Mouse (Mus musculus) myocyte (in vitro differentiated cells): Measurements from ENCODE around the gene Muc1. TPM values are rescaled to one million over a fixed set of nuclear protein-coding genes. Genes with fewer than 3 reads are reported as not detected.

Experiments used
- H3K27me3 ChIP-seq: one replicate; pipeline ENCODE4 v1.6.1; 2011; ENCODE audit not compliant: control insufficient read depth, insufficient read depth, insufficient read length
- H3K36me3 ChIP-seq: one replicate; pipeline ENCODE4 v1.6.1; 2011; ENCODE audit not compliant: control insufficient read depth, insufficient read depth
- H3K4me2 ChIP-seq: one replicate; pipeline ENCODE4 v1.6.1; 2011; ENCODE audit warnings: low read depth, control low read depth
- H3K4me3 ChIP-seq: one replicate; pipeline ENCODE4 v1.5.1; 2011; ENCODE audit warnings: mild to moderate bottlenecking, control low read depth, moderate library complexity
- H3K79me2 ChIP-seq: one replicate; pipeline ENCODE4 v1.6.1; 2011; ENCODE audit not compliant: control insufficient read depth, insufficient read depth
- H3ac ChIP-seq: one replicate; pipeline ENCODE4 v1.6.1; 2011; ENCODE audit not compliant: control insufficient read depth, insufficient read length
- CEBPB ChIP-seq: IDR thresholded peaks from 2 replicates; pipeline ENCODE4 v1.6.1; 2011; ENCODE audit warnings: mild to moderate bottlenecking, moderate library complexity; ENCODE audit not compliant: poor library complexity, insufficient read depth, severe bottlenecking
- E2F4 ChIP-seq: IDR thresholded peaks from one replicate; pipeline ENCODE4 v1.6.1; 2011; ENCODE audit warnings: mild to moderate bottlenecking, control low read depth, moderate library complexity; ENCODE audit not compliant: insufficient read depth
- MAX ChIP-seq: IDR thresholded peaks from one replicate; pipeline ENCODE4 v1.6.1; 2011; ENCODE audit warnings: low read depth, mild to moderate bottlenecking, control low read depth
- MYOD1 ChIP-seq, 3 experiments: IDR thresholded peaks; one replicate each; pipeline ENCODE4 v1.6.1; 2011; ENCODE audit warnings: control low read depth in 2 of 3, low read depth in 2 of 3, mild to moderate bottlenecking in 2 of 3, moderate library complexity in 1 of 3; ENCODE audit not compliant: insufficient read length in 2 of 3, control insufficient read depth in 1 of 3
- MYOG ChIP-seq, 3 experiments: IDR thresholded peaks; one replicate each; pipeline ENCODE4 v1.6.1; 2011; ENCODE audit warnings: control low read depth in 2 of 3, low read depth in 2 of 3, mild to moderate bottlenecking in 2 of 3; ENCODE audit not compliant: insufficient read length in 2 of 3, control insufficient read depth in 1 of 3, insufficient read depth in 1 of 3
- POLR2A ChIP-seq: IDR thresholded peaks from one replicate; pipeline ENCODE4 v1.6.1; 2011; ENCODE audit warnings: low read depth, mild to moderate bottlenecking, control low read depth, moderate library complexity; ENCODE audit not compliant: insufficient read length
- POLR2AphosphoS2 ChIP-seq: IDR thresholded peaks from one replicate; pipeline ENCODE4 v1.6.1; 2011; ENCODE audit warnings: low read depth, control low read depth; ENCODE audit not compliant: insufficient read length
- REST ChIP-seq: IDR thresholded peaks from one replicate; pipeline ENCODE4 v1.6.1; 2011; ENCODE audit warnings: mild to moderate bottlenecking, control low read depth, moderate library complexity; ENCODE audit not compliant: insufficient read depth, insufficient read length
- SRF ChIP-seq: IDR thresholded peaks from one replicate; pipeline ENCODE4 v1.6.1; 2011; ENCODE audit warnings: low read depth; ENCODE audit not compliant: control insufficient read depth, insufficient read length
- TCF12 ChIP-seq: IDR thresholded peaks from one replicate; pipeline ENCODE4 v1.6.1; 2011; ENCODE audit warnings: mild to moderate bottlenecking, control low read depth; ENCODE audit not compliant: poor library complexity, insufficient read depth, severe bottlenecking
- TCF3 ChIP-seq: IDR thresholded peaks from one replicate; pipeline ENCODE4 v1.6.1; 2011; ENCODE audit warnings: low read depth, control low read depth; ENCODE audit not compliant: insufficient read length
- USF1 ChIP-seq: IDR thresholded peaks from one replicate; pipeline ENCODE4 v1.6.1; 2011; ENCODE audit warnings: low read depth, mild to moderate bottlenecking, control low read depth, moderate library complexity
- polyA plus RNA-seq: library from polyadenylated mRNA; unstranded; fragments of >200 nt; fragmentation: generic; extraction: Trizol; gene quantifications from one replicate; pipeline ENCODE4 v1.2.1, GENCODE M21; 2012; ENCODE audit warnings: missing spikeins

The Muc1 gene
- polyA plus RNA-seq, 1 experiment: 0.37 TPM

GRCm38 (mm10) chr3:89193853-89194252 lies 35.0 kb upstream of the Muc1 start:
- no peak overlapping the region for H3K4me3 ChIP-seq
- H3K27me3 ChIP-seq: no peaks in the 10 kb centered on the region
- no peak for TF ChIP-seq SRF
- no peak for TF ChIP-seq TCF12
- no peak for TF ChIP-seq MAX
- no peak for TF ChIP-seq USF1
- TF ChIP-seq POLR2AphosphoS2: no peak
- TF ChIP-seq MYOD1 (IDR thresholded peaks at IDR 0.05; ENCODE audit: control insufficient read depth in 1 of 3, insufficient read length in 2 of 3, low read depth in 2 of 3): no peak
- TF ChIP-seq E2F4: no peak
- no peak for TF ChIP-seq CEBPB
- no peak for TF ChIP-seq TCF3
- TF ChIP-seq POLR2A: no peak
- TF ChIP-seq MYOG (IDR thresholded peaks at IDR 0.05; ENCODE audit: control insufficient read depth in 1 of 3, insufficient read depth in 1 of 3, insufficient read length in 2 of 3, low read depth in 2 of 3): no peak
- TF ChIP-seq REST: no peak
- no peaks in the 10 kb centered on the region for H3K79me2 ChIP-seq
- no peak overlapping the region for H3ac ChIP-seq
- no peaks in the 10 kb centered on the region for H3K36me3 ChIP-seq
- no peak overlapping the region for H3K4me2 ChIP-seq

GRCm38 (mm10) chr3:89195979-89196877 lies 32.6 kb upstream of the Muc1 start:
- Histone ChIP-seq H3K79me2 (no peaks in the 10 kb centered on the region), H3K36me3 (no peaks in the 10 kb centered on the region), H3K4me2 (peak overlapping the region; percentile 80), H3K4me3 (peak overlapping the region; percentile 31), H3ac (no peak overlapping the region), H3K27me3 (no peaks in the 10 kb centered on the region)
- peak; percentile 86 for TF ChIP-seq POLR2AphosphoS2
- no peak for TF ChIP-seq CEBPB
- peak; percentile 78 for TF ChIP-seq POLR2A

GRCm38 (mm10) chr3:89199839-89200238 lies 29.0 kb upstream of the Muc1 start:
- Histone ChIP-seq H3ac (no peak overlapping the region), H3K27me3 (no peaks in the 10 kb centered on the region)
- TF ChIP-seq SRF: no peak
- TF ChIP-seq TCF12: no peak
- no peak for TF ChIP-seq POLR2AphosphoS2
- TF ChIP-seq MAX: no peak
- TF ChIP-seq CEBPB: no peak
- TF ChIP-seq USF1: no peak
- no peak for TF ChIP-seq MYOD1 (IDR thresholded peaks at IDR 0.05; ENCODE audit: control insufficient read depth in 1 of 3, insufficient read length in 2 of 3, low read depth in 2 of 3)
- no peak for TF ChIP-seq MYOG (IDR thresholded peaks at IDR 0.05; ENCODE audit: control insufficient read depth in 1 of 3, insufficient read depth in 1 of 3, insufficient read length in 2 of 3, low read depth in 2 of 3)
- no peak for TF ChIP-seq TCF3
- no peak for TF ChIP-seq E2F4
- TF ChIP-seq REST: no peak
- no peak for TF ChIP-seq POLR2A

GRCm38 (mm10) chr3:89202253-89203141 lies 26.4 kb upstream of the Muc1 start, which contains the start of gene Gba:
Gene Gba, plus strand, starts transcription at chr3:89202928.
- TF ChIP-seq REST (no peak), USF1 (peak; percentile 100), CEBPB (0 out of 2 replicates have a peak, but pooled peaks have one; percentile 19)
- Histone ChIP-seq H3K79me2 (peaks cover 6% of the 10 kb centered on the region), H3K4me3 (peak within 1 kb of the TSS; percentile 29), H3K27me3 (no peaks in the 10 kb centered on the region), H3K36me3 (peaks cover 5% of the 10 kb centered on the region), H3K4me2 (peak within 1 kb of the TSS; percentile 93), H3ac (no peak within 1 kb of the TSS)

More at GRCm38 (mm10) chr3:89199839-89200238, 29.0 kb upstream of the Muc1 start:
- H3K79me2 ChIP-seq: peaks cover 6% of the 10 kb centered on the region
- no peaks in the 10 kb centered on the region for H3K36me3 ChIP-seq
- H3K4me2 ChIP-seq: no peak overlapping the region
- no peak overlapping the region for H3K4me3 ChIP-seq
